Mouse (Mus musculus): ENCODE measurements around the gene Glis3. TPM values are rescaled to one million over a fixed set of nuclear protein-coding genes. Genes with fewer than 3 reads are reported as not detected.

Glis3 gene
- polyA plus RNA-seq (2016; fragmentation: Nextera tagmentation; extraction: Ambion mirVana), result 1.7 and 2.3 TPM in 2 replicates

- WGBS, result under 1% methylated on average over 66 of the region's 66 CpGs
- Histone ChIP-seq H3K27me3 (replicated peaks; ENCODE audit: low read depth, poor library complexity, severe bottlenecking) (peaks cover 56% of the 10 kb centered on the region), H3K27ac (replicated peaks) (peak within 1 kb of the TSS; percentile 76), H3K4me1 (peaks cover 37% of the 10 kb centered on the region), H3K9me3 (no peaks in the 10 kb centered on the region), H3K36me3 (replicated peaks) (no peaks in the 10 kb centered on the region), H3K4me3 (peak within 1 kb of the TSS; percentile 74)
- DNase-seq (ENCODE audit: low spot score), result peak; percentile 88
Measured at GRCm38 (mm10) chr19:28679776-28680391, at the start of gene Glis3. Glis3 (minus strand) TSS chr19:28680077.

GRCm38 (mm10) chr19:28726161-28726880, 46.4 kb upstream of the Glis3 start:
- Histone ChIP-seq H3K4me3 (no peak overlapping the region), H3K36me3 (replicated peaks) (no peaks in the 10 kb centered on the region), H3K9me3 (no peaks in the 10 kb centered on the region), H3K4me1 (no peaks in the 10 kb centered on the region), H3K27ac (replicated peaks) (no peak overlapping the region), H3K27me3 (replicated peaks; ENCODE audit: low read depth, poor library complexity, severe bottlenecking) (0 out of 2 replicates have a peak, but pooled peaks cover 7% of the 10 kb centered on the region)
- peak; percentile 53 for DNase-seq (ENCODE audit: low spot score)
- 61% methylated on average over 18 of the region's 18 CpGs for WGBS

DNA sequence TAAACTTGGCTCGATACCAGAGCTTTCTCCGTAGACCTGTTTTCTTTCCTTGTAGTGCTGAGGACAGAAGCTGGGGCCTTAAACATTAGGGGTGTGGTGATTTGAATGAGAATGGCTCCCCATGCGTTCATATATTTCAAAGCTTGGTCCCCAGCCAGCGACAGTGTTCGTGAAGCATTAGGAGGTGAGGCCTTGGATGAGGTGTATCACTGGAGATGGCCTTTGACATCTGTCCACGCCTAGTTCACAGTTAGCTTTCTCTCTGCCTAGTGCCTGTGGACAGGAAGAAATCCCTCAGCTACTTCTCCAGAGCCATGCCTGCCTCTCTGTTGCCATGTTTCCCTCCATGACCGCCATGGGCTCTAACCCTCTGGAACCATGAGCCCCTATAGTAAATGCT, 44.8 kb upstream of the Glis3 start:
- no peak for DNase-seq (ENCODE audit: low spot score)
- no peak overlapping the region for H3K4me3 ChIP-seq
- no peaks in the 10 kb centered on the region for H3K36me3 ChIP-seq (replicated peaks)
- H3K27ac ChIP-seq (replicated peaks), result no peak overlapping the region
- 0 out of 2 replicates have a peak, but pooled peaks cover 7% of the 10 kb centered on the region for H3K27me3 ChIP-seq (replicated peaks; ENCODE audit: low read depth, poor library complexity, severe bottlenecking)
- no peaks in the 10 kb centered on the region for H3K4me1 ChIP-seq
- WGBS, result 85% methylated on average over 7 of the region's 7 CpGs
- no peaks in the 10 kb centered on the region for H3K9me3 ChIP-seq

GRCm38 (mm10) chr19:28722626-28723025, 42.7 kb upstream of the Glis3 start:
- no peak overlapping the region for H3K27ac ChIP-seq (replicated peaks)
- H3K36me3 ChIP-seq (replicated peaks), result no peaks in the 10 kb centered on the region
- H3K9me3 ChIP-seq, result no peaks in the 10 kb centered on the region
- WGBS, result 87% methylated on average over 4 of the region's 4 CpGs
- H3K27me3 ChIP-seq (replicated peaks; ENCODE audit: low read depth, poor library complexity, severe bottlenecking), result peaks cover 7% of the 10 kb centered on the region; the same call in 1 of the 2 replicates
- no peak for DNase-seq (ENCODE audit: low spot score)
- no peak overlapping the region for H3K4me3 ChIP-seq
- H3K4me1 ChIP-seq, result no peaks in the 10 kb centered on the region

DNA sequence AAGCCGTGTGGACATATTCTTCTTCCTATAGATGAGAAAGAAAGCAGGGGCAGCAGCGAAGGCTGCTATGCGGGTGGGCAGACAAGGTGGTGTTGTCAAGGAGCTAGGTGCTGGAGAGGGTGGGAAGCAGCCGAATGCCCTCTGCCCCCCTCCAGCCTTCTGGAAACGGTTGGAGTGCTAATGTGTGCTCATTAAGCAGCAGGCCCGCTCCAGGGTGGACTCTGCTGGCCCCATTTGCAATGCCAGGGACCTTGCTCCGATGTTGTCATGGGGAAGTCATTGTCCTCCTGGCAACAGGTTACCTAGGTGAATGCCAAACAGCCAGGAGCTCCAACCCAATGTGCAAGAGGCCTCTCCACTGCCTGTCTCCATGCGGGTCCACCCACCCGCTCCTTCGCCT, 42.0 kb upstream of the Glis3 start:
- H3K27ac ChIP-seq (replicated peaks), result no peak overlapping the region
- 88% methylated on average over 10 of the region's 10 CpGs for WGBS
- DNase-seq (ENCODE audit: low spot score), result no peak
- no peak overlapping the region for H3K4me3 ChIP-seq
- no peaks in the 10 kb centered on the region for H3K9me3 ChIP-seq
- no peaks in the 10 kb centered on the region for H3K4me1 ChIP-seq
- no peaks in the 10 kb centered on the region for H3K36me3 ChIP-seq (replicated peaks)
- peaks cover 7% of the 10 kb centered on the region; the same call in 1 of the 2 replicates for H3K27me3 ChIP-seq (replicated peaks; ENCODE audit: low read depth, poor library complexity, severe bottlenecking)

DNA sequence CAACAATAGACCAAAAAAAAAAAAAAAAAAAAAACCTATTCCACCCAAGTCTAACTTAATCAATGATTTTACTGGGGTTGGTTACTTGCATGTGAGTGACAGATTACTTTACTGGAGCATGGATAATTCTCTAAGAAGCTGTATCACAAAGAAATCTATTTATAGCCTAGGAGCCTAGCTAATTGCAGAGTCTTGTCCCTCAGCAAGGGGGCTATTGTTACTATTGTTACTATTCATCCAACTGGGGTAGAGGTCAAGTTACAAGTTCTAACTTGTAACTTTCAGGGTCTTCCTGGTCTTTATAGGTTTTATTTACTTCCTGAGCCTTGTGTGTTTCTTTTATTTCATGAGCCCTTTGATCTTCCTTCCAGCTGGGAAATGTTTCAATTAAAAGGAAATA, 40.1 kb upstream of the Glis3 start:
- H3K4me1 ChIP-seq, result no peaks in the 10 kb centered on the region
- H3K27me3 ChIP-seq (replicated peaks; ENCODE audit: low read depth, poor library complexity, severe bottlenecking), result peaks cover 7% of the 10 kb centered on the region; the same call in 1 of the 2 replicates
- no peaks in the 10 kb centered on the region for H3K36me3 ChIP-seq (replicated peaks)
- no peak overlapping the region for H3K4me3 ChIP-seq
- H3K27ac ChIP-seq (replicated peaks), result no peak overlapping the region
- no peak for DNase-seq (ENCODE audit: low spot score)
- no peaks in the 10 kb centered on the region for H3K9me3 ChIP-seq

DNA sequence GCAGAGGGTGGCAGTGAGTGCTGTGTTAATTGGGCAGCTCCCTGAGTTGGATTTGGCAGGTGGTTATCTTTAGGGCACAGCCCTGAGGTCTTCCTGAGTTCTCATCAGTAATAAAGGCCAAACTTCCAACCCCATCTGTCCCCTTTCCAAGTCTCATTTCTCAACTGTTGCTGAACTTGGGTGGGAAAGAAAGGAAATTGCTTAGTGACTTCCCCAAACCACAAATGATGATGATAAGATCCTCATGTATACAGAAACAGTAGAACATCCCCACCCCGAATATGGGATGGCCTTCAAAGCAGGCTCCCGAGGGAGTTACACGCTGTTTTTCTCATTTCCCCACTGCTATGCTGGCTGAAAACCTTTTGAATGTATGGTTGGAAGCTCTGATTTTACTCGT, 34.8 kb upstream of the Glis3 start:
- whole genome bisulfite sequencing, result 86% methylated on average over 4 of the region's 4 CpGs
- Histone ChIP-seq H3K4me1 (no peaks in the 10 kb centered on the region), H3K36me3 (replicated peaks) (no peaks in the 10 kb centered on the region), H3K4me3 (no peak overlapping the region), H3K27ac (replicated peaks) (no peak overlapping the region), H3K9me3 (no peaks in the 10 kb centered on the region), H3K27me3 (replicated peaks; ENCODE audit: low read depth, poor library complexity, severe bottlenecking) (no peaks in the 10 kb centered on the region; the same call in 1 of the 2 replicates)
- no peak for DNase-seq (ENCODE audit: low spot score)

DNA sequence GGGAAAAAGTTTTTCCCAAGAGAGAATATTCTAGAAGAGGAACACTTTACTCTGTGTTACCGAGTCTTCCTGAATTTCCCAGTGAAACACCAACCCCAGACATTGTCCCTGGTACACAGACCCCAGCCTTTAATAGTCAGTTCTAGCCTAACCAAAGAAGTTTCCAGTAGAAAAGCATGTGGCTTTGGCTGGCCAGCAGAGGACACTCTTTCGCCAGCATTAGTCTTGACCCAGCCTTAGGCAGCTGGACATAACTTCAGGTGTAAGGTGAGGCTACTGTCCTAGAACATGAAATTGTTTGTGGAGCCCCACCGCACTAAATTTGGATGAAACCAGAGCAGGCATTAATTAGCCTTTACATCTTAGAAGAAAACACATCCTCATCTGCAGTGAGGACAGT, 17.8 kb upstream of the Glis3 start:
- 69% methylated on average over 3 of the region's 3 CpGs for WGBS
- no peak overlapping the region for H3K4me3 ChIP-seq
- H3K27me3 ChIP-seq (replicated peaks; ENCODE audit: low read depth, poor library complexity, severe bottlenecking), result no peaks in the 10 kb centered on the region
- H3K36me3 ChIP-seq (replicated peaks), result no peaks in the 10 kb centered on the region
- no peaks in the 10 kb centered on the region for H3K9me3 ChIP-seq
- DNase-seq (ENCODE audit: low spot score), result no peak
- H3K4me1 ChIP-seq, result no peaks in the 10 kb centered on the region
- H3K27ac ChIP-seq (replicated peaks), result no peak overlapping the region

- no peak overlapping the region for H3K4me3 ChIP-seq
- H3K27ac ChIP-seq (replicated peaks), result no peak overlapping the region
- no peak for DNase-seq (ENCODE audit: low spot score)
- 0 out of 2 replicates have a peak, but pooled peaks cover 5% of the 10 kb centered on the region for H3K4me1 ChIP-seq
- 68% methylated on average over 4 of the region's 4 CpGs for WGBS
- no peaks in the 10 kb centered on the region for H3K9me3 ChIP-seq
- H3K36me3 ChIP-seq (replicated peaks), result no peaks in the 10 kb centered on the region
- peaks cover 8% of the 10 kb centered on the region for H3K27me3 ChIP-seq (replicated peaks; ENCODE audit: low read depth, poor library complexity, severe bottlenecking)
Measured at GRCm38 (mm10) chr19:28686398-28686797, 6.5 kb upstream of the Glis3 start.

DNA sequence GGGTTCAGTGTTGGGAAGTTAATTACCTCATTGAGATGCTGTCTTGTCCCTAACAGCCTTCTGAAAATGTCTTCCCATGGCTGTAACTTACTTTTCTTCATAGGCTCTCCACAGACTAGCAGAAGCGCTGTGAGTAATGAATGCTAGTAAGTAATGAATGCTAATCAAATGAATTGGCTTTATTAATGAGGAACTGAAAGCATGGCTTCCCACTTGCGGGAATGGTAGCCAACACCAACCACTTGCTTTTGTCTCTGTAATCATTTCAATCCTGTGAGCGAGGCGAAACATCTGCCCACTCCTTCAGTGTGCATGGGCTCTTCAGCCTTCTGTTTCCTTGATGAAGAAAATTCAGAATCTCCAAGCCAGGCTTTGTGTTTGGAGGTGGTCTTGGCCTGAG, 5.6 kb upstream of the Glis3 start:
- WGBS, result 90% methylated on average over 4 of the region's 4 CpGs
- peaks cover 6% of the 10 kb centered on the region; the same call in 1 of the 2 replicates for H3K4me1 ChIP-seq

DNA sequence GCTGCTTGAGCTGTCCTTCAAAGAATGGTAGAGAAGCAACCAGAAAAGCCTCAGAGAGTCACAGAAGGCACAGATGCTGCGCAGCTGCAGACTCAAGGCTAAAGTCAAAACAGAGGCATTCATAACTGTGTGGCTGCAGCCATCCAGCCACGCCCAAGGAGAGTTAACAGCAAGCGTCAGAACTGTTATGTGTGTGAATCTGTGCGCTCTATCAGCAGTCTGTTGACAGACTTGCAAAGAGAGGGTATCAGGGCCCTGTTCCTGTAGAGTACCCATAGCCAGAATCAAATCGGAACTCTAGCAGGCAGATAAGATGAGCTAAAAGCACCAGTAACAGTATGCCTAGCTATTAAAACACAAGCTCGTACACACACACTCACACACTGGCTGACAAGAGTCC, 4.5 kb upstream of the Glis3 start:
- H3K4me3 ChIP-seq, result no peak overlapping the region
- peaks cover 18% of the 10 kb centered on the region for H3K4me1 ChIP-seq
- peaks cover 27% of the 10 kb centered on the region for H3K27me3 ChIP-seq (replicated peaks; ENCODE audit: low read depth, poor library complexity, severe bottlenecking)
- WGBS, result 88% methylated on average over 6 of the region's 6 CpGs
- no peaks in the 10 kb centered on the region for H3K36me3 ChIP-seq (replicated peaks)
- H3K27ac ChIP-seq (replicated peaks), result no peak overlapping the region
- no peak for DNase-seq (ENCODE audit: low spot score)
- H3K9me3 ChIP-seq, result no peaks in the 10 kb centered on the region

More for the DNA sequence above, 5.6 kb upstream of the Glis3 start:
- DNase-seq (ENCODE audit: low spot score), result no peak
- Histone ChIP-seq H3K27me3 (replicated peaks; ENCODE audit: low read depth, poor library complexity, severe bottlenecking) (peaks cover 16% of the 10 kb centered on the region), H3K9me3 (no peaks in the 10 kb centered on the region), H3K36me3 (replicated peaks) (no peaks in the 10 kb centered on the region), H3K4me3 (no peak overlapping the region), H3K27ac (replicated peaks) (no peak overlapping the region)

GRCm38 (mm10) chr19:28683346-28683745, 3.5 kb upstream of the Glis3 start:
- Histone ChIP-seq H3K36me3 (replicated peaks) (no peaks in the 10 kb centered on the region), H3K27ac (replicated peaks) (no peak overlapping the region), H3K4me1 (peaks cover 28% of the 10 kb centered on the region), H3K4me3 (no peak overlapping the region), H3K27me3 (replicated peaks; ENCODE audit: low read depth, poor library complexity, severe bottlenecking) (peaks cover 37% of the 10 kb centered on the region), H3K9me3 (no peaks in the 10 kb centered on the region)
- DNase-seq (ENCODE audit: low spot score), result no peak
- 89% methylated on average over 4 of the region's 4 CpGs for WGBS

GRCm38 (mm10) chr19:28679291-28679775, 544 bp downstream of the Glis3 start:
- H3K27me3 ChIP-seq (replicated peaks; ENCODE audit: low read depth, poor library complexity, severe bottlenecking), result peaks cover 56% of the 10 kb centered on the region
- H3K36me3 ChIP-seq (replicated peaks), result no peaks in the 10 kb centered on the region
- H3K9me3 ChIP-seq, result no peaks in the 10 kb centered on the region
- peak; percentile 54 for DNase-seq (ENCODE audit: low spot score)
- H3K4me1 ChIP-seq, result peaks cover 37% of the 10 kb centered on the region
- under 1% methylated on average over 28 of the region's 28 CpGs for WGBS
- H3K4me3 ChIP-seq, result peak overlapping the region; percentile 74
- peak overlapping the region; percentile 76 for H3K27ac ChIP-seq (replicated peaks)
